Mouse (Mus musculus) embryonic fibroblast, embryonic 13.5 days (primary cell): Measurements from ENCODE around the gene Klhl6.

ENCODE experiments used
- CTCF ChIP-seq: IDR thresholded peaks from 2 replicates; pipeline ENCODE4 v1.5.1; 2011; ENCODE audit warnings: mild to moderate bottlenecking, control low read depth, low read length, moderate library complexity, borderline replicate concordance; ENCODE audit not compliant: insufficient read depth
- POLR2A ChIP-seq: IDR thresholded peaks from 2 replicates; pipeline ENCODE4 v1.6.1; 2011; ENCODE audit warnings: low read depth, mild to moderate bottlenecking, control low read depth, low read length, moderate library complexity

DNA sequence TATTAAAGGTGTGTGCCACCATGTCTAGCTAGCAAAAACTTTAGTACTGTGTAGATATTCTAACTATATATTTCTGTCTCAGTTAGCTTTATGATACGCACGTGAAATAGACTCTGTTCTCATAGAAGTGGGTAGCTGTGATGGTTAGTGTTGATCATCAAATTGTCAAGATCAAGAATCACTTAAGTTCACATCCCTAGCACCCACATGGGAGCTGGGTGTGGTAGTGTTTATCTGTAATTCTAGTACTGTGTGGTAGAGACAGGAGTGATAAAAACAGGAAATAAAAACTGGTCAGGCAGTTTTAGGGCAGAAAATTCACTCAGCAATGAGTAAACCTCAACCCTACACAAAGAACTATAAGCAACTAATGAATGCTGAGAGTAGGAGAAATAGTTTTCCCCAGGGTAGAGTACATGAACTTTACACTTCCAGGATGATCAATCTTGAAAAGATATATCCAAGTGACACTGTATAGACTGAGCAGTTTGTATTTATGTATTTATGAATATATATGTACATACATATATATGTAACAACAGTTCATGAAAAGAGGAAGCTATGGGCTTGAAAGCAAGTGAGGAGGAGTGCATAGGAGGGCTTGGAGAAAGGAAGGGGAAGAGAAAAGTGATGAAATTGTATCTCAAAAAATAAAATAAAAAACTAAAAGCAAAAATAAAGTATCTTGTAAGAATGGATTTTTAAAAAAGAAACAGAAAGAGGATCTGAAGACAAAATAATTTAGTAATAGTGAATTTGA is 2.2 kb upstream of the Klhl6 start:
- no peak for TF ChIP-seq CTCF
- TF ChIP-seq POLR2A, result no peak
